Mouse (Mus musculus) hindbrain, embryonic 11.5 days (tissue): ENCODE data around the gene Gm13119. TPM values are rescaled to one million over a fixed set of nuclear protein-coding genes. Genes with fewer than 3 reads are reported as not detected.
"Not testable (repeated sequence)": the region's sequence is repeated elsewhere in the genome, so short reads cannot be mapped to it uniquely, and the experiment has no call there.

ENCODE experiments used
- ATAC-seq: fragments of 200-750 bp; cut with Nextera tagmentation; 2 replicates; pipeline ENCODE4 v1.8.0; 2017; ENCODE audit warnings: mild to moderate bottlenecking, moderate TSS enrichment, moderate library complexity; ENCODE audit not compliant: low FRiP score
- DNase-seq: peaks from one replicate; pipeline ENCODE4 v3.0.0-alpha.2; 2015; ENCODE audit warnings: low spot score
- H3K27ac ChIP-seq: fragments of 300-500 bp; sonication (generic); 2 replicates; pipeline ENCODE4 v1.5.1; 2014; ENCODE audit warnings: mild to moderate bottlenecking, low read depth, low read length
- H3K27me3 ChIP-seq: fragments of 300-500 bp; sonication (generic); 2 replicates; pipeline ENCODE4 v1.6.1; 2014; ENCODE audit warnings: mild to moderate bottlenecking, low read length, moderate library complexity, mixed read lengths; ENCODE audit not compliant: control insufficient read depth, insufficient read depth
- H3K36me3 ChIP-seq: fragments of 300-500 bp; sonication (generic); 2 replicates; pipeline ENCODE4 v1.6.1; 2014; ENCODE audit warnings: mild to moderate bottlenecking, low read length, moderate library complexity, mixed read lengths; ENCODE audit not compliant: control insufficient read depth, insufficient read depth
- H3K4me1 ChIP-seq: fragments of 300-500 bp; sonication (generic); replicated peaks from 2 replicates; pipeline ENCODE4 v1.6.1; 2014; ENCODE audit warnings: low read length, mixed read lengths; ENCODE audit not compliant: control insufficient read depth, insufficient read depth
- H3K4me2 ChIP-seq: fragments of 300-500 bp; sonication (generic); replicated peaks from 2 replicates; pipeline ENCODE4 v1.6.1; 2014; ENCODE audit warnings: mild to moderate bottlenecking, low read depth, low read length
- H3K4me3 ChIP-seq: fragments of 300-500 bp; sonication (generic); 2 replicates; pipeline ENCODE4 v1.5.1; 2014; ENCODE audit warnings: low read depth, low read length
- H3K9ac ChIP-seq: fragments of 300-500 bp; sonication (generic); 2 replicates; pipeline ENCODE4 v1.6.1; 2014; ENCODE audit warnings: low read depth, low read length
- H3K9me3 ChIP-seq: fragments of 300-500 bp; sonication (generic); 2 replicates; pipeline ENCODE4 v1.6.1; 2016; ENCODE audit warnings: low read length; ENCODE audit not compliant: control insufficient read depth
- WGBS: fragments of 180-500 bp; shearing (Covaris S2); extraction: QIAGEN DNeasy Blood & Tissue Kit; methylation state at CpG from one replicate; pipeline ENCODE4 v1.1.7; 2014; 5-methylcytosine and 5-hydroxymethylcytosine counted together
- polyA plus RNA-seq: library from polyadenylated mRNA; unstranded; fragments of >200 nt; fragmentation: Nextera tagmentation; extraction: Ambion mirVana; gene quantifications from 2 replicates; pipeline ENCODE4 v1.2.1, GENCODE M21; 2014

Gm13119 gene
- not detected in 2 replicates for polyA plus RNA-seq

DNA sequence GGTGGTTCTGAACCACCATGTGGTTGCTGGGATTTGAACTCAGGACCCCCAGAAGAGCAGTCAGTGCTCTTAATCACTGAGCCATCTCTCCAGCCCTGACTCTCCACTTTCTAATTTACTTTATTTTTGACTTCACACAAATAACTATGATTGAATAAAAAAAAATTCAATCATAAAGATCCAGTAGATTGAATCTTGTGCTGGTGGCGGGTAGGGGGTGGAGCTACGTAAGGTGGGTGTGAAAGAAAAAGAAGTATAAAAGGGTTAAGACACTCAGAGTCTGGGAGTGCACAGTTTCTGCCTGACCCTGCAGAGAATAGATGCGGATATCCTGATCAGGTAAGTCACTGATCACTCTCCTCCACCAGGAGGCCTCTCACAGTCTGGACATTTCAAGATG, at the start of gene Gm13119:
Gene Gm13119, plus strand, starts transcription at position 301 of the 400 bp plus-strand sequence.
- not testable (repeated sequence) for H3K9ac ChIP-seq, ATAC-seq, DNase-seq, H3K9me3 ChIP-seq, H3K36me3 ChIP-seq, H3K4me3 ChIP-seq, H3K27me3 ChIP-seq, H3K4me1 ChIP-seq, H3K4me2 ChIP-seq, H3K27ac ChIP-seq
- WGBS: 88% methylated on average over 3 of the region's 3 CpGs

DNA sequence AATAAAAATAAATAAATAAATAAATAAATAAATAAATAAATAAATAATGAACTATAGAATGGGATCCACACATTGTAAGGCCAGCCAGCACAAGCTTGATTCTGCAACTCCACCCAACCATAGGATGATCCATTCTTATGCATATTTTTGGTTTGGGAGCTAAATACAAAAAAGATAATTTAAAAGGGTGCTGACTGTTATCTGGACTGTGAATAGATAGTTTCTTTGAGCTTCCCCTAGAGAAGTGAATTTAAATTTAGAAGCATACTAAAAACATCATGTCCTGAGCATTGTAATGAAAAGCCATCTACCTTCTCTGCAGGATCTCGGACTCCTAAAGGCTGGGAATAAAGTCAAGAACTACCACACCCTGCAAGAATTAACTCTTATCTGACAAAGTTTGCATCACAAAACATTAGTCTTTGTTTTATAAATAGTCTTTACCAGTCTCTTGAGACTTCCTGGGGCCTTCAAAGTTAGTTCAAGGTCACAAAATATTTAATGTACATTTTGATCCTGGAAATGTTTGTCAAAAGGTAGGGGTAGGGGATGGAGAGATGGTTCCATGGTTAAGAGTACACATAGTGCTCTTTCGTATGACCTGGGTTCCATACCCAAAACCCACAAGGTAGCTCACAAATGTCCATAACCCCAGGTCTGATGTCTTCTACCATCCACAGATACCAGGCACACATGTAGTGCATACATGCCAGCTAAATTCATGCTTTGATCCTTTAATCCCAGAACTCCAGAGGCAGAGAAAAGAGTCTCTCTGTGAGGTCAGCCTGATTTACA, 44.9 kb upstream of the Gm13119 start:
- not testable (repeated sequence) for H3K4me1 ChIP-seq, H3K4me2 ChIP-seq, H3K4me3 ChIP-seq, H3K36me3 ChIP-seq, H3K9me3 ChIP-seq, DNase-seq, H3K27me3 ChIP-seq, ATAC-seq, H3K9ac ChIP-seq, H3K27ac ChIP-seq
- WGBS: 81% methylated on average over 2 of the region's 2 CpGs

GRCm38 (mm10) chr4:144329949-144330348, 27.8 kb upstream of the Gm13119 start, which contains the start of gene Gm13128:
TSS of gene Gm13128 (plus strand) at chr4:144330249.
- not testable (repeated sequence) for H3K36me3 ChIP-seq, H3K4me1 ChIP-seq, DNase-seq, H3K9me3 ChIP-seq, H3K27me3 ChIP-seq, H3K27ac ChIP-seq, H3K9ac ChIP-seq, H3K4me3 ChIP-seq, H3K4me2 ChIP-seq, ATAC-seq
- whole genome bisulfite sequencing: 66% methylated on average over 4 of the region's 4 CpGs

GRCm38 (mm10) chr4:144335856-144336255, 21.9 kb upstream of the Gm13119 start:
- not testable (repeated sequence) for DNase-seq, ATAC-seq, H3K27me3 ChIP-seq, H3K9me3 ChIP-seq, H3K4me1 ChIP-seq, H3K36me3 ChIP-seq, H3K27ac ChIP-seq, H3K9ac ChIP-seq, H3K4me3 ChIP-seq, H3K4me2 ChIP-seq
- WGBS: 87% methylated on average over 2 of the region's 3 CpGs

GRCm38 (mm10) chr4:144377911-144378310, 20.2 kb downstream of the Gm13119 start, which contains the start of gene Pramef20:
TSS of gene Pramef20 (minus strand) at chr4:144377933.
- H3K4me3 ChIP-seq: no peak within 1 kb of the TSS
- no peak within 1 kb of the TSS for H3K27ac ChIP-seq
- H3K4me1 ChIP-seq: no peaks in the 10 kb centered on the region
- H3K36me3 ChIP-seq: no peaks in the 10 kb centered on the region
- no peak for ATAC-seq
- H3K27me3 ChIP-seq: no peaks in the 10 kb centered on the region
- 60% methylated on average over 2 of the region's 2 CpGs for WGBS
- H3K9ac ChIP-seq: no peak within 1 kb of the TSS
- no peak within 1 kb of the TSS for H3K4me2 ChIP-seq
- no peaks in the 10 kb centered on the region for H3K9me3 ChIP-seq
- no peak for DNase-seq

DNA sequence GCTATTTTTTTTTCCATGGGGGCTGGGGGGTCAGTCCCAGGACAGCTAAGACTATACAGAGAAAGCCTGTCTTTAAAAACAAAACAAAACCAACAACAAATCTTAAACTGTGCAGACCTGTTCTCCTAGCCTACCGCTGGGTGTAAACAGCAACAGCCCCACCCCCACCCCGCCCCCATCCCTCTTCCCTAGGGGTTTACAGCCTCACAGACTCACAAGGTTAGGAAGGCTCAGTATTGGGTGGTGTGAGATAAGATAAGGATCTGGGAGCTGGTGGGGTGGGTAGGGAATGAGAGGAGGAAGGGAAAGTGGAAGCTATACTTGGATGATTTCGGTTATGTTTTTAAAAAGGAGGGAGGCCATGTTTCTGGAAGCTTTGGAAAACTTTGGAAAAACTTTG, 38.6 kb downstream of the Gm13119 start:
- Histone ChIP-seq H3K9ac (no peak overlapping the region), H3K4me3 (no peak overlapping the region), H3K4me1 (no peaks in the 10 kb centered on the region), H3K36me3 (no peaks in the 10 kb centered on the region), H3K9me3 (no peaks in the 10 kb centered on the region), H3K27ac (no peak overlapping the region), H3K4me2 (no peak overlapping the region), H3K27me3 (no peaks in the 10 kb centered on the region)
- 50% methylated on average over 3 of the region's 3 CpGs for WGBS
- DNase-seq (no peak), ATAC-seq (no peak)

GRCm38 (mm10) chr4:144402712-144403111, 45.0 kb downstream of the Gm13119 start:
- Histone ChIP-seq H3K9me3 (no peaks in the 10 kb centered on the region), H3K9ac (no peak overlapping the region), H3K27ac (no peak overlapping the region), H3K4me1 (no peaks in the 10 kb centered on the region), H3K4me3 (no peak overlapping the region), H3K36me3 (no peaks in the 10 kb centered on the region), H3K4me2 (no peak overlapping the region), H3K27me3 (no peaks in the 10 kb centered on the region)
- no peak for ATAC-seq
- WGBS: 83% methylated on average over 4 of the region's 4 CpGs
- no peak for DNase-seq

DNA sequence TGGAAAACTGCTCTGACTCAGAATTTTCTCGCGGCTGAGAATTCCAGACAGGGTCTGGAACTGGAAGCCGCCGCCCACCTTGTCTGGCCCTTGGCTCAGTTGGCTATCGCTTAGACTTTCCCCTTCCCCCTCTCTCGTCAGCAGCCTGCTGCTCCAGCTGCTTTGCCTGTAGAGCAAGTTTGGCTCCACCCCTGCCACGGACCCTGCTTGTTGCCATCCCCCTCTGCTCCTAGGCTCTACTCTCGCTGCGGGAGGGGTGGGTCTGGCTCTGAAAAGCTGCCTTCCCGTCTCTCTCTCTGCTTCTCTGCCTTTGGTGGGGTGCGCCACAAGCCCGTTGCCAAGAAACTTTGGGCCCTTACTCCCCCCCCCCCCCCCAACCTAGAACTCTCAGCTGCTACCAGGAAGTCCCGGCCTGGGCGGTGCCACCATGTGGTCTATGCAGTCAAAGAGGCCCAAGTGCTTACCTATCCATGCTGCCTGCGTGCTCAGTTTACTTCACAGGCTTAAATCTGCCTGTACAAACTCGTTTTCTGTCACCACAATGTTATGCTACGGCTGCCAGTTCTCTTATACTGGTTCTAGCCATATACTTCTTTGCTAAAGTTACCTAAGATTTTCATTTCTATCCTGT, 46.8 kb downstream of the Gm13119 start:
- H3K9ac ChIP-seq: no peak overlapping the region
- H3K4me3 ChIP-seq: 0 out of 2 replicates have a peak overlapping the region, but pooled peaks have one; percentile 16
- ATAC-seq (peak; percentile 54; the same call in 1 of the 2 replicates), DNase-seq (peak; percentile 31)
- 8% methylated on average over 15 of the region's 17 CpGs for WGBS
- H3K4me2 ChIP-seq: peak overlapping the region; percentile 26
- no peaks in the 10 kb centered on the region for H3K36me3 ChIP-seq
- H3K27ac ChIP-seq: no peak overlapping the region
- H3K9me3 ChIP-seq: no peaks in the 10 kb centered on the region
- H3K4me1 ChIP-seq: no peaks in the 10 kb centered on the region
- no peaks in the 10 kb centered on the region for H3K27me3 ChIP-seq
